Mouse (Mus musculus): ENCODE measurements at regions not wholly inside any gene's neighbourhood (a gene's known extent, or its start where the extent isn't known, plus 50 kb on each side); places are given as distances from the start of the nearest gene placed in this dataset.

DNA sequence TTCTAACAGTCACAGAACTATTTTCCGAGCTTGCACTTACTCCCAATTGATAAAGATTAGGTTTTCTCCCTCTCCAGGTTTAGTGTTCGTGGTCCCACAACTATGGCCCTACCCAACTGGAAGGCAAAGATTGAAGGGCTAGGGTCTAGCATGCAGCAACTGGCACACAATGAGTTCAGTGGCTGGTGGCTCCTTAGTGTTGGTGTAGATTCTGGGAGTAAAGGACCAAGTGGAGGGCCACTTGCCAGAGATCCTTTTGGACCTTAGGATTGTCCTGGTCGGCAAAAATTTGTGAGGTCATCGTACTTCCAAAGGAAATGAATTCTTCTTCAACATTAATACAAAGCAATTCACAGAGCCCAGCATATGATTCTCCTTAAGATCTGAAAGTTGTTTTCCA is 114.8 kb upstream of the Trib2 start:
- DNase-seq = no peak
- 80% methylated on average over 4 of the region's 4 CpGs for WGBS (ENCODE audit: insufficient replicate concordance)
- no peak overlapping the region for H3K9ac ChIP-seq (replicated peaks)
- H3K36me3 ChIP-seq (replicated peaks; ENCODE audit: insufficient read depth, low read length) = no peaks in the 10 kb centered on the region
- no peaks in the 10 kb centered on the region for H3K9me3 ChIP-seq (ENCODE audit: low read length)
- H3K4me3 ChIP-seq (ENCODE audit: low read depth, low read length) = no peak overlapping the region
- TF ChIP-seq EP300 (IDR thresholded peaks at IDR 0.05; ENCODE audit: low read depth) (no peak), CTCF (IDR thresholded peaks at IDR 0.05; ENCODE audit: low read depth) (no peak)
- ATAC-seq = no peak
- H3K27me3 ChIP-seq (ENCODE audit: insufficient read depth, low read length) = no peaks in the 10 kb centered on the region
- H3K4me1 ChIP-seq (ENCODE audit: insufficient read depth) = no peaks in the 10 kb centered on the region
- H3K27ac ChIP-seq (ENCODE audit: low read depth) = no peak overlapping the region
- no peak overlapping the region for H3K4me2 ChIP-seq (ENCODE audit: low read depth, low read length)

DNA sequence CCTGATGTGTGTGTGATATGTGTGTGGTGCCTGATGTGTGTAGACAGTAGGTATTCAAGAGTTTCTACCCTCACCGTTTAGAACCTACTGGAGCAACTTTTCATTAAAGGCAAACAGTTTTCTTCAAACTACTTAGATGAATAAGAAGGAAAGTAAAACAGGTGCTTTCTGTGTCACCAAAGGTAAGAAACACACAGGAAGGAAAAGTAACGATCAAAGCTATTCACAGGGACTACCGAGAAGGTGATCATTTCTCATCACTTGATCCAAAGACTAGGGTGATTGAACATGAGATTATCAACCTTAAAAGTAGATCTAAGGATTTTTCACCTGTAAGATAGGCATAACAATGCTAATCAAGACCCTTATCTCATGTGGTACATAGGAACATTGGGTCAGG is 113.4 kb upstream of the Trib2 start:
- H3K4me3 ChIP-seq (ENCODE audit: low read depth, low read length) = no peak overlapping the region
- H3K4me1 ChIP-seq (ENCODE audit: insufficient read depth) = no peaks in the 10 kb centered on the region
- ATAC-seq (no peak), DNase-seq (no peak)
- H3K9ac ChIP-seq (replicated peaks) = no peak overlapping the region
- no peak overlapping the region for H3K4me2 ChIP-seq (ENCODE audit: low read depth, low read length)
- H3K27ac ChIP-seq (ENCODE audit: low read depth) = no peak overlapping the region
- H3K9me3 ChIP-seq (ENCODE audit: low read length) = no peaks in the 10 kb centered on the region
- H3K27me3 ChIP-seq (ENCODE audit: insufficient read depth, low read length) = no peaks in the 10 kb centered on the region
- TF ChIP-seq EP300 (IDR thresholded peaks at IDR 0.05; ENCODE audit: low read depth) (no peak), CTCF (IDR thresholded peaks at IDR 0.05; ENCODE audit: low read depth) (no peak)
- H3K36me3 ChIP-seq (replicated peaks; ENCODE audit: insufficient read depth, low read length) = no peaks in the 10 kb centered on the region
- 80% methylated on average over 3 of the region's 3 CpGs for WGBS (ENCODE audit: insufficient replicate concordance)

DNA sequence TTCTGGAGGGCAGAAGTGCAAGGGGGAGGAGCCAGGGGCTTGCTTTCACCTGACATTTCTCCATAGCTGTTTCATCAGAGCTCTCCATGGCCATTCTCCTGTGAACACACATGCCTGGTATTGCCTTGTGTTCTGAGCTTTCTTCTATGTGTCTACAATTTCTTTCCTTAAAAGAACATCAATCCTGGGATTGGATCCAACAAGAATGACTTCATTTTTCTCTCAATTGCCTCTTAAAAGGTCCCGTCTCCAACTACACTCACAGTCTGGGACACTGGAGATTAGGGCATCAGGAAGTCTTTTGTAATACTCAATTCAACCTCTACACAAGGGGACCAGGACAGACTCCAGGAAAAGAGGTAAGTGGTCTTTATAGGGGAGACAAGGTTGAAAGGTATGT is 112.8 kb upstream of the Trib2 start:
- WGBS (ENCODE audit: insufficient replicate concordance) = 82% methylated on average over 1 of the region's 1 CpGs
- ATAC-seq (no peak), DNase-seq (no peak)
- Histone ChIP-seq H3K4me3 (ENCODE audit: low read depth, low read length) (no peak overlapping the region), H3K4me1 (ENCODE audit: insufficient read depth) (no peaks in the 10 kb centered on the region), H3K27me3 (ENCODE audit: insufficient read depth, low read length) (no peaks in the 10 kb centered on the region), H3K9ac (replicated peaks) (no peak overlapping the region), H3K9me3 (ENCODE audit: low read length) (no peaks in the 10 kb centered on the region), H3K4me2 (ENCODE audit: low read depth, low read length) (no peak overlapping the region), H3K36me3 (replicated peaks; ENCODE audit: insufficient read depth, low read length) (no peaks in the 10 kb centered on the region), H3K27ac (ENCODE audit: low read depth) (no peak overlapping the region)
- TF ChIP-seq EP300 (IDR thresholded peaks at IDR 0.05; ENCODE audit: low read depth) (no peak), CTCF (IDR thresholded peaks at IDR 0.05; ENCODE audit: low read depth) (no peak)

DNA sequence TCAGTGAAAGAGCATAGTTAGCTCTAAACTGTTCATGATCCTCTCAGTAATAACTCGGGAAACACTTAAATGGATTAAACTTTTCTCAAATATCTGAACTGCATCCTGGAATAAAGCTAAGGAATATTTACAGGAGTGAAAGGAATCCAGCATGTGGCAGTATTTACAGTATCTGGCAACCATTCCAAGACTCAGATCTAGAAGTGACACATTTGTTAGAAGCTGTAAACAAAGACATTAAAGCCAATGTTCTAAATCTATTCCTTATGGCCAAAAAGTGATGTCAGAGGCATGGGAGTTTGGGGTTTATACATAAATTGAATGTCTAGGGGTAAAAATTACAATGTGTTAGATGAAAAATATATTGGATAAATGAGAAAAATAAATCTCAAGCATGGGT is 101.6 kb upstream of the Trib2 start:
- ATAC-seq = no peak

DNA sequence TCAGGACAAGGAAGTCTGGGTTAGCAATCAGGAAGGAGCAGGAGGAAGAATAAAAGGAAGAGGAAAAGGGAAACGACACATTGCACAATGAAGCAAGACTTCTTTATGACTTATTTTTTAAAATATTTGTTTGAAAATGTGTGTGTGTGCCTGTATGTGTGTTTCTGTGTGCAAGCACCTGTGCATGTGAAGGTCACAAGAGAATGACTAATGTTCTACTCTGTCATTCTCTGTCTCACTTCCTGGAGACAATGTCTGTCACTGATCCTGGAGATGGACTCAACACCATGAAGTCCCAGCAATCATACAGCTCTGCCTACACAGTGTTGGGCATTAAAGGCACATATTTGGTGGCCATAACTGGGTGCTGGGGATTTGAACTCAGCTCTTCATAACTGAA is 96.2 kb upstream of the Trib2 start:
- TF ChIP-seq CTCF (IDR thresholded peaks at IDR 0.05; ENCODE audit: low read depth) = no peak
- TF ChIP-seq EP300 (IDR thresholded peaks at IDR 0.05; ENCODE audit: low read depth) = no peak
- Histone ChIP-seq H3K36me3 (replicated peaks; ENCODE audit: insufficient read depth, low read length) (no peaks in the 10 kb centered on the region), H3K9me3 (ENCODE audit: low read length) (no peaks in the 10 kb centered on the region), H3K27me3 (ENCODE audit: insufficient read depth, low read length) (no peaks in the 10 kb centered on the region), H3K9ac (replicated peaks) (no peak overlapping the region), H3K27ac (ENCODE audit: low read depth) (no peak overlapping the region), H3K4me3 (ENCODE audit: low read depth, low read length) (no peak overlapping the region), H3K4me2 (ENCODE audit: low read depth, low read length) (no peak overlapping the region), H3K4me1 (ENCODE audit: insufficient read depth) (no peaks in the 10 kb centered on the region)
- whole genome bisulfite sequencing (ENCODE audit: insufficient replicate concordance) = 43% methylated on average over 1 of the region's 1 CpGs
- DNase-seq (no peak), ATAC-seq (no peak)

More for the DNA sequence above, 101.6 kb upstream of the Trib2 start:
- no peaks in the 10 kb centered on the region for H3K4me1 ChIP-seq (ENCODE audit: insufficient read depth)
- no peak for DNase-seq
- 54% methylated on average over 1 of the region's 1 CpGs for whole genome bisulfite sequencing (ENCODE audit: insufficient replicate concordance)
- no peak overlapping the region for H3K4me3 ChIP-seq (ENCODE audit: low read depth, low read length)
- no peak overlapping the region for H3K27ac ChIP-seq (ENCODE audit: low read depth)
- no peaks in the 10 kb centered on the region for H3K36me3 ChIP-seq (replicated peaks; ENCODE audit: insufficient read depth, low read length)
- no peaks in the 10 kb centered on the region for H3K27me3 ChIP-seq (ENCODE audit: insufficient read depth, low read length)
- no peak overlapping the region for H3K4me2 ChIP-seq (ENCODE audit: low read depth, low read length)
- H3K9ac ChIP-seq (replicated peaks) = no peak overlapping the region
- no peaks in the 10 kb centered on the region for H3K9me3 ChIP-seq (ENCODE audit: low read length)
- TF ChIP-seq EP300 (IDR thresholded peaks at IDR 0.05; ENCODE audit: low read depth) (no peak), CTCF (IDR thresholded peaks at IDR 0.05; ENCODE audit: low read depth) (no peak)

DNA sequence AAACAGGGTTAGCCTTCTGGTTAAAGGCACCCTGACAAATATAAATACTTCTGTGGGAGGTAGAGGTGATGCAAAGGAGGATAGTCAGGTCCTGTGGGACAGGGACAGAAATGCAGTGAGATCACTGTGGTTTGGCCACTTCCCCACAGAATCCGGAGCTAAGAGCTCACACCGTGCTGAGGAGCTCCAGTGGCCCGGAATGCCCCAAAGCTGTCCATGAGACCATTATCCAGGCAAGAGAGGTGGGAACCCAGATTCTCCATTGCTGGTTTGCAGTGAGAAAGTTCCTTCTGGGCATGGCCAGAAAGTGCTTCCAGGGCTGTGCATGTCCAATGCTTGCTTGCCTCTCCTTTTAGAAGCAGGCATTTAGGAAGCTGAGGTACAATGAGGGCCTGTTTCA is 95.8 kb upstream of the Trib2 start:
- no peak for TF ChIP-seq EP300 (IDR thresholded peaks at IDR 0.05; ENCODE audit: low read depth)
- no peak for TF ChIP-seq CTCF (IDR thresholded peaks at IDR 0.05; ENCODE audit: low read depth)
- Histone ChIP-seq H3K4me1 (ENCODE audit: insufficient read depth) (no peaks in the 10 kb centered on the region), H3K4me3 (ENCODE audit: low read depth, low read length) (no peak overlapping the region), H3K9me3 (ENCODE audit: low read length) (no peaks in the 10 kb centered on the region), H3K36me3 (replicated peaks; ENCODE audit: insufficient read depth, low read length) (no peaks in the 10 kb centered on the region), H3K27ac (ENCODE audit: low read depth) (no peak overlapping the region), H3K27me3 (ENCODE audit: insufficient read depth, low read length) (no peaks in the 10 kb centered on the region), H3K4me2 (ENCODE audit: low read depth, low read length) (no peak overlapping the region), H3K9ac (replicated peaks) (no peak overlapping the region)
- DNase-seq (no peak), ATAC-seq (no peak)
- 60% methylated on average over 3 of the region's 3 CpGs for WGBS (ENCODE audit: insufficient replicate concordance)
